Mouse (Mus musculus): ENCODE data around the gene Dlx2.

GRCm38 (mm10) chr2:71580632-71581466, 34.3 kb upstream of the Dlx2 start:
- peak; percentile 61 for TF ChIP-seq CTCF (IDR thresholded peaks at IDR 0.05; ENCODE audit: low read depth, low read length)
- no peak for TF ChIP-seq POLR2A (IDR thresholded peaks at IDR 0.05; ENCODE audit: extremely low read depth, insufficient read depth, low read length)

Measured in liver, adult 2 months (tissue).